Mouse (Mus musculus): ENCODE measurements around the gene Mab21l1. TPM values are rescaled to one million over a fixed set of nuclear protein-coding genes. Genes with fewer than 3 reads are reported as not detected.

Mab21l1 gene
- total and polyA plus RNA-seq, 3 experiments: 0.09 to 0.16 (median 0.13) TPM

DNA sequence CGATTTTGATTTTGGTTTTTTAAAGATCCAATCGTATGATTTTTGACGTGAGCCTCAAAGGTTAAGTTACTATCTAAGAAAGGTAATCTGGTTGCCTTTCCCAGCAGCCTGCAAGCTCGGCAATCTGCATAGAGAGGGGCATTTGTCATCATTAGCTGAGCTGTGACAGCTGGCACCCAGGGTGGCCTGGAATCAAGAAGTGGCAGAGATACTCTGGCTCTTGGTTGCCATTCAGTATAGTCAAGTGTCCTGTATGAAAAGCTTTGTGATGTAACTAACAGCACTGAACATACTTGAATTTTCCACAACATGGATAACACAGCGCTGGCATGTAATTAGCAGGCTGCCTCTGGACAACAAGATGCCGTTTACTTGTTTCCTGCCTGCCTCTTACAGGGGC is 8.1 kb upstream of the Mab21l1 start:
- Histone ChIP-seq H3K79me2 (replicated peaks; ENCODE audit: control insufficient read depth, insufficient read depth, low read length) (no peaks in the 10 kb centered on the region), H3K4me1 (ENCODE audit: control insufficient read depth, insufficient read depth, low read length) (no peaks in the 10 kb centered on the region), H3K36me3 (ENCODE audit: control insufficient read depth, insufficient read depth, low read length) (no peaks in the 10 kb centered on the region), H3K27me3 (ENCODE audit: control insufficient read depth, insufficient read depth, low read length) (no peaks in the 10 kb centered on the region), H3K9ac (ENCODE audit: low read depth, low read length) (no peak overlapping the region), H3K4me3 (no peak overlapping the region), H3K27ac (no peak overlapping the region)
- 61% methylated on average over 6 of the region's 6 CpGs for WGBS
- TF ChIP-seq EP300 (IDR thresholded peaks at IDR 0.05; ENCODE audit: insufficient read depth, low read depth, low read length) (no peak), POLR2A (IDR thresholded peaks at IDR 0.05; ENCODE audit: insufficient read depth, low read depth, low read length) (no peak), CTCF (IDR thresholded peaks at IDR 0.05) (no peak)
- DNase-seq: no peak
- intact Hi-C loops (cut with DNase I): no loop called here

DNA sequence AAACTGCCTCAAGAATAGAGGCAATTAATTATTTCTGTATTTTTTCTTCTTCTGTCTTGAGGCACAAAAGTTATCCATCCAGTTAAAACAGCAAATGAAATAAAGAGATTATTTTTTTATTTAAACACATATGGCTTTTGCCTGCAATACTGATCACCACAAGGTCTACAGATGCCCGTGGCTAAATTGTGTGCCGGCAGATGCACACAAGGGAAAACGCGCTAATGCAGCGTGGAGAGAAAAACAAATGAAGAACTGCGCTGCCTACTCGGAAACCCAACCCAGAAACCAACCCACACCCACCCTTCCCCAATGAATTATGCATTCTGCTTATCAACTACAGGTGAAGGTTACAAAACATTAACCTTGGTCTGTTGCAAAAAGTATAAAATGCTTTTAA is 7.1 kb upstream of the Mab21l1 start:
- Histone ChIP-seq H3K9ac (ENCODE audit: low read depth, low read length) (no peak overlapping the region), H3K36me3 (ENCODE audit: control insufficient read depth, insufficient read depth, low read length) (no peaks in the 10 kb centered on the region), H3K27me3 (ENCODE audit: control insufficient read depth, insufficient read depth, low read length) (no peaks in the 10 kb centered on the region), H3K4me3 (no peak overlapping the region), H3K27ac (no peak overlapping the region), H3K4me1 (ENCODE audit: control insufficient read depth, insufficient read depth, low read length) (no peaks in the 10 kb centered on the region), H3K79me2 (replicated peaks; ENCODE audit: control insufficient read depth, insufficient read depth, low read length) (no peaks in the 10 kb centered on the region)
- intact Hi-C loops (cut with DNase I): no loop called here
- 94% methylated on average over 7 of the region's 7 CpGs for WGBS
- TF ChIP-seq EP300 (IDR thresholded peaks at IDR 0.05; ENCODE audit: insufficient read depth, low read depth, low read length): no peak
- no peak for TF ChIP-seq POLR2A (IDR thresholded peaks at IDR 0.05; ENCODE audit: insufficient read depth, low read depth, low read length)
- no peak for TF ChIP-seq CTCF (IDR thresholded peaks at IDR 0.05)
- DNase-seq: no peak

DNA sequence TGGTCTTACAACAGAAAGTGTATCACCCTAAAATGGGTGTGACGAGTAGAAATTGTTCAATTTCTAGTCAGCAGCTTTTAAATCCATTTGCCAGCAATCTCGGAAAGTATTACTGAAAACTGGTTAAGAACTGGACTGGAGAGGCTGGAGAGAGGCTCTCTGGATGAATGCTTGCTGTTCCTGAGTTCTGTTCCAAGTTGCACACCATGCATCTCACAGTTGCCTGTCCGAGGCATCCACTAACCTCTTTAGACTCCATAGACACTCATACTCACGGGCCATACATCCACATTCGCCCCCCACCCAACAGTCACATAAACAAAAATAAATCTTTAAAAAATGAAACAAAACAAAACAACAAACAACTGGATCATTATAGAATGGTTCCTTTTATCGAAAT is 6.6 kb upstream of the Mab21l1 start:
- TF ChIP-seq POLR2A (IDR thresholded peaks at IDR 0.05; ENCODE audit: insufficient read depth, low read depth, low read length) (no peak), CTCF (IDR thresholded peaks at IDR 0.05) (no peak), EP300 (IDR thresholded peaks at IDR 0.05; ENCODE audit: insufficient read depth, low read depth, low read length) (no peak)
- Histone ChIP-seq H3K4me3 (no peak overlapping the region), H3K27ac (no peak overlapping the region), H3K4me1 (ENCODE audit: control insufficient read depth, insufficient read depth, low read length) (no peaks in the 10 kb centered on the region), H3K9ac (ENCODE audit: low read depth, low read length) (no peak overlapping the region), H3K36me3 (ENCODE audit: control insufficient read depth, insufficient read depth, low read length) (no peaks in the 10 kb centered on the region), H3K79me2 (replicated peaks; ENCODE audit: control insufficient read depth, insufficient read depth, low read length) (no peaks in the 10 kb centered on the region), H3K27me3 (ENCODE audit: control insufficient read depth, insufficient read depth, low read length) (no peaks in the 10 kb centered on the region; the same call in 1 of the 2 replicates)
- no peak for DNase-seq
- intact Hi-C loops (cut with DNase I): no loop called here
- 94% methylated on average over 6 of the region's 6 CpGs for WGBS

DNA sequence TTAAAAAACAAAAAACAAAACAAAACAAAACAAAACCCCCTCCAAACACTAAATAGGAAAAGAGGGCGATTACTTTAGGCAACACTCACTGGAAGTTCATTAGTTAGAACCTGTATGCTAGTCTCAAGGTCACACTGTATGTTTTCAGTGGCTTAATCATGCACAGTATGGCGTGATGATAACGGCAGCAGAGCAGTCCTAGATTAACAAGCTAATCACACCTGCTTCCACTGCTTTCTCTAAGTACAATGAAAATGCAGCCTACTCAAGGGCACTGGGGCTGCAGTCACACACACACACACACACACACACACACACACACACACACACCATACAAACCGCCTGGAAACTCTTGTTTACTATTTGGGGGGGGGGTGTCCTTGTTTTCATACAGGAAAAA is 4.8 kb upstream of the Mab21l1 start:
- intact Hi-C loops (cut with DNase I): no loop called here
- no peaks in the 10 kb centered on the region for H3K4me1 ChIP-seq (ENCODE audit: control insufficient read depth, insufficient read depth, low read length)

DNA sequence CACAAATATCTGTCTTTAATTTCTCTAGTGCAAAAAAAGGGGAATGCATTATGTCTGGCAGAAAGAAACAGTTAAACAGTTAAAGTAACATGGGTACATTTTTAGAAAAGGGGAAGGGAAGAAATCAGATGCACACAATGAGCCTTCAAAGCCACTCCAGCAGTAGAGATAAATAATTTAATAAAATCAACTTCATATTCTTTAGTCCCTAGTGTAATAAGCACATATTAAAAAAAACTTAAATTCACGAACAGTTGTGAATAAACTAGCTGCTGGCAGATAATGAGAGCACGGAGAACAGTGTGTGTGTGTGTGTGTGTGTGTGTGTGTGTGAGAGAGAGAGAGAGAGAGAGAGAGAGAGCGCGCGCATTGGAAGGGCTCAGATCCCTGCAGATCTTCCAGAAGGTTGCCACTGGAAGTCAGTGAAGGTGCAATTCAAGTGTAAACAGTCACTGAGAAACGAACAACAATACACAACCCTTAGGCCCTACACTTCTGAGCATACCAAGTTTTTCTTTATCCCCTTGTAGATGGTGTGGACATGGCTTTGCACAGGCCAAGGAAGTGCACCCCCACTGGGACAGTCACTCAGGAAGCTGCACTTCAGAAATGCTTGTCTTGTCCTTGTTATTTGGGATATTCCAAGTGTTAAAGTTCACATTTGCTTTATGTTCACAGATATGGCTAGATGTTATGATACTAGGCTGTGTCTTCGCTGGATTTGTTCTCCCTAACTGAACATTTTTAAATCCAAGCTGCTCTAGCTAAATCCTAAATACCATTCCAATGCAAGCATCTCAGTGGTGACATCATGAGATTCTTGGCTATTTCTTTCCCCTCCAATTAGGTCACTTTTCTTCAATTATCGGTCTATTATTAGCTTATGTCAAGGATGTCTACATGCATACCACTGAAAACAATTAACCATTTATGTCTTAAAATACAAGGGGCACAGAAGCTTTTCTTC is 3.3 kb upstream of the Mab21l1 start:
- no peak for TF ChIP-seq POLR2A (IDR thresholded peaks at IDR 0.05; ENCODE audit: insufficient read depth, low read depth, low read length)
- no peak for TF ChIP-seq EP300 (IDR thresholded peaks at IDR 0.05; ENCODE audit: insufficient read depth, low read depth, low read length)
- no peak for TF ChIP-seq CTCF (IDR thresholded peaks at IDR 0.05)
- peaks cover 2% of the 10 kb centered on the region; the same call in 1 of the 2 replicates for H3K27me3 ChIP-seq (ENCODE audit: control insufficient read depth, insufficient read depth, low read length)
- H3K79me2 ChIP-seq (replicated peaks; ENCODE audit: control insufficient read depth, insufficient read depth, low read length): no peaks in the 10 kb centered on the region
- WGBS: 86% methylated on average over 8 of the region's 8 CpGs
- H3K4me1 ChIP-seq (ENCODE audit: control insufficient read depth, insufficient read depth, low read length): no peaks in the 10 kb centered on the region
- no peak overlapping the region for H3K9ac ChIP-seq (ENCODE audit: low read depth, low read length)
- no peak for DNase-seq
- intact Hi-C loops (cut with DNase I): no loop called here
- no peak overlapping the region for H3K4me3 ChIP-seq
- H3K27ac ChIP-seq: no peak overlapping the region
- no peaks in the 10 kb centered on the region for H3K36me3 ChIP-seq (ENCODE audit: control insufficient read depth, insufficient read depth, low read length)

More for the DNA sequence above, 4.8 kb upstream of the Mab21l1 start:
- H3K4me3 ChIP-seq: no peak overlapping the region
- no peaks in the 10 kb centered on the region for H3K36me3 ChIP-seq (ENCODE audit: control insufficient read depth, insufficient read depth, low read length)
- H3K27me3 ChIP-seq (ENCODE audit: control insufficient read depth, insufficient read depth, low read length): peaks cover 2% of the 10 kb centered on the region; the same call in 1 of the 2 replicates
- no peak for DNase-seq
- TF ChIP-seq EP300 (IDR thresholded peaks at IDR 0.05; ENCODE audit: insufficient read depth, low read depth, low read length) (no peak), POLR2A (IDR thresholded peaks at IDR 0.05; ENCODE audit: insufficient read depth, low read depth, low read length) (no peak), CTCF (IDR thresholded peaks at IDR 0.05) (no peak)
- WGBS: 83% methylated on average over 4 of the region's 4 CpGs
- H3K27ac ChIP-seq: no peak overlapping the region
- H3K79me2 ChIP-seq (replicated peaks; ENCODE audit: control insufficient read depth, insufficient read depth, low read length): no peaks in the 10 kb centered on the region
- H3K9ac ChIP-seq (ENCODE audit: low read depth, low read length): no peak overlapping the region

Data from heart, adult 2 months (tissue).